Mouse (Mus musculus): ENCODE measurements around the gene Hfm1. TPM values are rescaled to one million over a fixed set of nuclear protein-coding genes. Genes with fewer than 3 reads are reported as not detected.

The Hfm1 gene
- polyA plus RNA-seq, 1 experiment, result not detected

DNA sequence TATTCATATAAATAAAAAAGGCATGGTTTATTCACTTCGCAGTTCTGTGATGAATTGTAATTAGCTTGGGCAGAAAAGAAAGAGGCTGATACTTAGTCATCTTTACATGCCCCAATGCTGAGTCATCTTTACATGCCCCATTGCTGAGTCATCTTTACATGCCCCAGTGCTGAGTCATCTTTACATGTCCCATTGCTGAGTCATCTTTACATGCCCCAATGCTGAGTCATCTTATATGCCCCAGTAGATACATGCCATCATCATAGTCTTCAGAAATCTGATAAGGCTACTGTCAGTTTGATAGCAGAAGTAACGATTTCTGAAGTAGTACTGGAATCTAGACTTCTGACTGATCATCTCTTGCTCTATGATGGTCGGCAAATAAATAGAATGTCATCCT lies 72.8 kb downstream of the Hfm1 start:
- WGBS, result 90% methylated on average over 3 of the region's 3 CpGs
- no peak for TF ChIP-seq POLR2A (IDR thresholded peaks at IDR 0.05; ENCODE audit: low read depth, low read length)
- no peak for TF ChIP-seq CTCF (IDR thresholded peaks at IDR 0.05; ENCODE audit: extremely low read depth, insufficient read depth, insufficient read length, insufficient replicate concordance)
- no peak for DNase-seq (ENCODE audit: low read depth in 1 of 2, low spot score in 2 of 2)
- H3K36me3 ChIP-seq (ENCODE audit: control insufficient read depth, insufficient read depth, low read length), result no peaks in the 10 kb centered on the region
- H3K27ac ChIP-seq (ENCODE audit: insufficient read depth, low read length), result no peak overlapping the region
- no peak overlapping the region for H3K4me3 ChIP-seq (ENCODE audit: extremely low read depth, insufficient read depth, insufficient read length)
- H3K4me1 ChIP-seq (ENCODE audit: control insufficient read depth, insufficient read depth, insufficient read length), result no peaks in the 10 kb centered on the region
- no peaks in the 10 kb centered on the region for H3K27me3 ChIP-seq (ENCODE audit: control insufficient read depth, insufficient read depth, low read length)

DNA sequence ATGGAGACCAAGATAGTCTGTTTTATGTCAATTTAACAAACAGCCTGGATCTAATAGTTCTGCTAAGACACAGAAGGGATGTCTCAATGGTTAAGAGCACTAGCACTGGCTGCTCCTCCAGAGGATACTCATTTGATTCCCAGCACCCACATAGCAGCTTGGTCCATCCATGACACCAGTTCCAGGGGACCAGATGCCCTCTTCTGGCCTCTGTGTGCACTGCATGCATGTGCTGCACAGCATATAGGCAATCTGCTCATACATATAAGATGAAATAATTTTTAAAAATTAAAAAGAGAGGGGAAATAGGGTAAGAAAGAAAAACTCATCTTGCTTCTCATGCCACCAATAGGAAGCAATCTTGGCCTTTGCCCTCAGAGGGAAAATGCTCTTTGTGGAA lies 79.1 kb downstream of the Hfm1 start:
- Histone ChIP-seq H3K27ac (ENCODE audit: insufficient read depth, low read length) (no peak overlapping the region), H3K4me3 (ENCODE audit: extremely low read depth, insufficient read depth, insufficient read length) (no peak overlapping the region), H3K27me3 (ENCODE audit: control insufficient read depth, insufficient read depth, low read length) (no peaks in the 10 kb centered on the region), H3K36me3 (ENCODE audit: control insufficient read depth, insufficient read depth, low read length) (no peaks in the 10 kb centered on the region), H3K4me1 (ENCODE audit: control insufficient read depth, insufficient read depth, insufficient read length) (no peaks in the 10 kb centered on the region)
- DNase-seq (ENCODE audit: low read depth in 1 of 2, low spot score in 2 of 2), result no peak
- TF ChIP-seq CTCF (IDR thresholded peaks at IDR 0.05; ENCODE audit: extremely low read depth, insufficient read depth, insufficient read length, insufficient replicate concordance) (no peak), POLR2A (IDR thresholded peaks at IDR 0.05; ENCODE audit: low read depth, low read length) (no peak)

DNA sequence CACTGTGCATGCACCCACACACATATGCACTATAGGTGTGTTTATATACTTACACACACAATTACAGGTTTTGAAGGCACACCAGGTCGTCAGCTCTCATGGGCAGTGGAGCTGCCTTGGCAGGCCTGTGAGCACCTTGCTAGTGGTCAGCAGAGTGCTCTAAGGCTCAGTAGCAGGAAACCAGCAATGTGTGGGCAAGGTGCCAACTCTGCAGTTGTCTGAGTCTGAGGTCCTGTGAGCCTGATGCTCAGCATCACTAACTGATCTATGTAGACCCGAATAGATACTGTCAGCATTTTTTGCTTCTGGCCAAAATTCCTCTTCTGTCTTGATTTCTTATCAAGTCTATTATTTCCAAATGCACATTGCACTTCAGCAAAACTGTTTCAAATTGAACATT lies 82.2 kb downstream of the Hfm1 start:
- H3K4me3 ChIP-seq (ENCODE audit: extremely low read depth, insufficient read depth, insufficient read length), result no peak overlapping the region
- TF ChIP-seq POLR2A (IDR thresholded peaks at IDR 0.05; ENCODE audit: low read depth, low read length) (no peak), CTCF (IDR thresholded peaks at IDR 0.05; ENCODE audit: extremely low read depth, insufficient read depth, insufficient read length, insufficient replicate concordance) (no peak)
- WGBS, result 80% methylated on average over 2 of the region's 2 CpGs
- H3K4me1 ChIP-seq (ENCODE audit: control insufficient read depth, insufficient read depth, insufficient read length), result no peaks in the 10 kb centered on the region
- no peaks in the 10 kb centered on the region for H3K36me3 ChIP-seq (ENCODE audit: control insufficient read depth, insufficient read depth, low read length)
- H3K27ac ChIP-seq (ENCODE audit: insufficient read depth, low read length), result no peak overlapping the region
- DNase-seq (ENCODE audit: low read depth in 1 of 2, low spot score in 2 of 2), result no peak
- H3K27me3 ChIP-seq (ENCODE audit: control insufficient read depth, insufficient read depth, low read length), result no peaks in the 10 kb centered on the region

DNA sequence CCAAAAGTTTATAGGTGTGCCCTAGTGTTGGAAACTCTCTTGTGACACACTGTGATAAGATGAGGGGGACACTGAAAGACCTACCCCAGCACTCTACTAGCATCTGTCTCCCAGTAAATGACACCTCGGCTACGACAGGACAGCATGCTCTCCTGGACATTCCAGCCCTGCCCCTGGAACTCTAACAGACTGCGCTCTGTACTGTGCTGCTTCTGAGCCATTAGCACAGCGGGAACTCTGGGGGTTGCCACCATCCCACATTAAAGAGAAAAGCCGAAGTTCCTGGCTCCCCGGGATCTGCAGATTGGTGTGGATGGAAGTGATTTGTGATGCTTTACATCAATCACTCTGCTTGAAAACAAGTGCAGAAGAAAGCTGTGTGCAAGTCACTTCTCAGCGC lies 93.1 kb downstream of the Hfm1 start:
- no peak for TF ChIP-seq CTCF (IDR thresholded peaks at IDR 0.05; ENCODE audit: extremely low read depth, insufficient read depth, insufficient read length, insufficient replicate concordance)
- TF ChIP-seq POLR2A (IDR thresholded peaks at IDR 0.05; ENCODE audit: low read depth, low read length), result no peak
- no peak for DNase-seq (ENCODE audit: low read depth in 1 of 2, low spot score in 2 of 2)
- Histone ChIP-seq H3K27ac (ENCODE audit: insufficient read depth, low read length) (no peak overlapping the region), H3K27me3 (ENCODE audit: control insufficient read depth, insufficient read depth, low read length) (no peaks in the 10 kb centered on the region), H3K4me1 (ENCODE audit: control insufficient read depth, insufficient read depth, insufficient read length) (no peaks in the 10 kb centered on the region), H3K36me3 (ENCODE audit: control insufficient read depth, insufficient read depth, low read length) (no peaks in the 10 kb centered on the region), H3K4me3 (ENCODE audit: extremely low read depth, insufficient read depth, insufficient read length) (no peak overlapping the region)
- WGBS, result 60% methylated on average over 7 of the region's 7 CpGs

DNA sequence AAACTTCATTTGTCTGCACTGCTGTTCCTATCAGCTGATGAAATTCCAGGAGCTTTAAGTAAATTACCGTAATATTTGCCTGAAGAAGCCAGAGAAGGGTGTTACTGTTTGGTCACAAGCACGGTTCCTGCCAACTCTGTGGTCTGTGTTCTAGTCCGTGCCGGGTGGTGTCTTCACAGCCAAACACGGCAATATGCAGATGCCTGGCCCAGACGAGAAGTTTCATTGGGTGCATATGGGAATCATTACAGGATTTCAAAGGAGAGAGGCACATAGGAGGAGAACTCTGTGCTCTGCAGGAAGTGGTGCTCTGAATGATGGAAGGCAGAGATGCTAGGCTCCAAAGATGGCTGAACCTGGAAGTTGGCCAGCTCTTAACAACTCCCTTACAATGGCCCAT lies 94.7 kb downstream of the Hfm1 start:
- Histone ChIP-seq H3K36me3 (ENCODE audit: control insufficient read depth, insufficient read depth, low read length) (no peaks in the 10 kb centered on the region), H3K4me3 (ENCODE audit: extremely low read depth, insufficient read depth, insufficient read length) (no peak overlapping the region), H3K4me1 (ENCODE audit: control insufficient read depth, insufficient read depth, insufficient read length) (no peaks in the 10 kb centered on the region), H3K27ac (ENCODE audit: insufficient read depth, low read length) (no peak overlapping the region), H3K27me3 (ENCODE audit: control insufficient read depth, insufficient read depth, low read length) (no peaks in the 10 kb centered on the region)
- TF ChIP-seq POLR2A (IDR thresholded peaks at IDR 0.05; ENCODE audit: low read depth, low read length), result no peak
- no peak for TF ChIP-seq CTCF (IDR thresholded peaks at IDR 0.05; ENCODE audit: extremely low read depth, insufficient read depth, insufficient read length, insufficient replicate concordance)
- no peak for DNase-seq (ENCODE audit: low read depth in 1 of 2, low spot score in 2 of 2)
- WGBS, result 92% methylated on average over 6 of the region's 6 CpGs

DNA sequence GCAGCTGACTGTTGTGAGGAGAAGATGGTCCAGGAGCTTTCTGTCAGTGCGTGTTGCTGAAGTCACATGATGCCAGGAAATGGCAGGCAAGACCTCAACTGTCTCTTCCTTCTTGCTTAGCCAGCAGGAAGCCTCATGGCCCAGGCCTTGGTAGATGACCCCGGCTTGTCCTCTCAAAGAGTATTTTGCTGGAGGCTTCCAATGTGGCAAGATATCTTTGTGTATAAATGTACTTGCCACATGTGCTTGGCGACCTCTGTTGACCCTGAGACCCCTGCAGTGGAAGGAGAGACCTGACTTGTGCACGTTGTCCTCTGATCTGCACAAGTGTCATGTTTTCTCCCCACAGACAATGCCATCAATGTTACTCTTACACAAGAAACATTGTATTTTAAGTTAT lies 95.3 kb downstream of the Hfm1 start:
- 53% methylated on average over 4 of the region's 4 CpGs for WGBS
- H3K4me3 ChIP-seq (ENCODE audit: extremely low read depth, insufficient read depth, insufficient read length), result no peak overlapping the region
- no peak for DNase-seq (ENCODE audit: low read depth in 1 of 2, low spot score in 2 of 2)
- TF ChIP-seq CTCF (IDR thresholded peaks at IDR 0.05; ENCODE audit: extremely low read depth, insufficient read depth, insufficient read length, insufficient replicate concordance) (no peak), POLR2A (IDR thresholded peaks at IDR 0.05; ENCODE audit: low read depth, low read length) (no peak)
- no peaks in the 10 kb centered on the region for H3K27me3 ChIP-seq (ENCODE audit: control insufficient read depth, insufficient read depth, low read length)
- H3K4me1 ChIP-seq (ENCODE audit: control insufficient read depth, insufficient read depth, insufficient read length), result no peaks in the 10 kb centered on the region
- no peak overlapping the region for H3K27ac ChIP-seq (ENCODE audit: insufficient read depth, low read length)
- H3K36me3 ChIP-seq (ENCODE audit: control insufficient read depth, insufficient read depth, low read length), result no peaks in the 10 kb centered on the region

DNA sequence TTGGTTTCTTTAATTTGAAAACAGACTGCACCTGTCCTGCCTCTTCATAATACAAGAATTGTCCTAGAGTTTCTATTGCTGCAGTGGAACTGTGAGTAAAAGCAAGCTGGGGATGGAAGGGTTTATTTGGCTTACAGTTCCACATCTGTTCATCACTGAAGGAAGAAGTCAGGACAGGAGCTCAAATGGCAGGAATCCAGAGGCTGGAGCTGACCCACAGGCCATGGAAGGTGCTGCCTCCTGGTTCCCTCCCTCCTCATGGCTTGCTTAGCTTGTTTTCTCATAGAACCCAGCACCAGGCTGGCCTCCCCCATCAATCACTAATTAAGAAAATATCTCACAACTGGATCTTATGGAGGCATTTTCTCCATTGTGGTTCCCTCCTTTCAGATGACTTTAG lies 99.4 kb downstream of the Hfm1 start:
- Histone ChIP-seq H3K4me1 (ENCODE audit: control insufficient read depth, insufficient read depth, insufficient read length) (no peaks in the 10 kb centered on the region), H3K4me3 (ENCODE audit: extremely low read depth, insufficient read depth, insufficient read length) (no peak overlapping the region), H3K36me3 (ENCODE audit: control insufficient read depth, insufficient read depth, low read length) (no peaks in the 10 kb centered on the region), H3K27ac (ENCODE audit: insufficient read depth, low read length) (no peak overlapping the region), H3K27me3 (ENCODE audit: control insufficient read depth, insufficient read depth, low read length) (no peaks in the 10 kb centered on the region)
- no peak for TF ChIP-seq POLR2A (IDR thresholded peaks at IDR 0.05; ENCODE audit: low read depth, low read length)
- DNase-seq (ENCODE audit: low read depth in 1 of 2, low spot score in 2 of 2), result no peak

All from spleen, adult 2 months (tissue).